Mouse (Mus musculus) cerebellum, adult 9-11 months (tissue): Measurements from ENCODE around the gene Nfib.

Experiments used
- DNase-seq: peaks from one replicate; pipeline ENCODE4 v3.0.0; 2022

Gene Nfib

GRCm38 (mm10) chr4:82704841-82705794 lies at the start of gene Nfib:
Gene Nfib, minus strand, starts transcription at chr4:82705750.
- no peak for DNase-seq

- DNase-seq, result no peak
These were observed 30.2 kb upstream of the Nfib start for GRCm38 (mm10) chr4:82735764-82736163.

GRCm38 (mm10) chr4:82734765-82735481 lies 29.4 kb upstream of the Nfib start:
- DNase-seq, result no peak

- DNase-seq, result no peak
These were observed 28.8 kb upstream of the Nfib start for GRCm38 (mm10) chr4:82734348-82734747.

- no peak for DNase-seq
These were observed 28.1 kb upstream of the Nfib start for GRCm38 (mm10) chr4:82733636-82734035.

- no peak for DNase-seq
These were observed 24.8 kb upstream of the Nfib start for GRCm38 (mm10) chr4:82730248-82730887.

GRCm38 (mm10) chr4:82724058-82724457 lies 18.5 kb upstream of the Nfib start:
- no peak for DNase-seq

- no peak for DNase-seq
These were observed 17.5 kb upstream of the Nfib start for GRCm38 (mm10) chr4:82723048-82723447.

GRCm38 (mm10) chr4:82715833-82716232 lies 10.3 kb upstream of the Nfib start:
- DNase-seq, result no peak

GRCm38 (mm10) chr4:82711611-82712295 lies 6.2 kb upstream of the Nfib start:
- no peak for DNase-seq

- DNase-seq, result no peak
These were observed 4.1 kb upstream of the Nfib start for GRCm38 (mm10) chr4:82709666-82710065.

- DNase-seq, result no peak
These were observed 462 bp upstream of the Nfib start for GRCm38 (mm10) chr4:82706012-82706411.

GRCm38 (mm10) chr4:82704079-82704830 lies 1.3 kb downstream of the Nfib start:
- no peak for DNase-seq

- no peak for DNase-seq
These were observed 2.7 kb downstream of the Nfib start for GRCm38 (mm10) chr4:82702808-82703207.

GRCm38 (mm10) chr4:82699504-82699903 lies 6.0 kb downstream of the Nfib start:
- DNase-seq, result no peak

GRCm38 (mm10) chr4:82698616-82699015 lies 6.9 kb downstream of the Nfib start:
- no peak for DNase-seq

GRCm38 (mm10) chr4:82697151-82697550 lies 8.4 kb downstream of the Nfib start:
- DNase-seq, result no peak

GRCm38 (mm10) chr4:82695760-82696501 lies 9.6 kb downstream of the Nfib start:
- DNase-seq, result no peak

- no peak for DNase-seq
These were observed 13.6 kb downstream of the Nfib start for GRCm38 (mm10) chr4:82692009-82692326.

GRCm38 (mm10) chr4:82691126-82692008 lies 14.2 kb downstream of the Nfib start:
- DNase-seq, result no peak
